Mouse (Mus musculus) right cerebral cortex, postnatal 36 days (tissue): ENCODE data around the gene Robo3.

Experiments
- DNase-seq, 2 experiments: peaks; one replicate each; pipeline ENCODE4 v3.0.0; 2022; ENCODE audit warnings: low spot score in 2 of 2, mixed read lengths in 1 of 2

The Robo3 gene

GRCm38 (mm10) chr9:37368860-37369259 lies 64.2 kb downstream of the Robo3 start:
- DNase-seq = no peak

GRCm38 (mm10) chr9:37368081-37368830 lies 64.8 kb downstream of the Robo3 start:
- DNase-seq = no peak

- no peak for DNase-seq
These were observed 65.6 kb downstream of the Robo3 start, which contains the start of gene Hepacam for GRCm38 (mm10) chr9:37367301-37368080. Gene Hepacam, plus strand, starts transcription at chr9:37367351.

- no peak for DNase-seq
These were observed 67.3 kb downstream of the Robo3 start for GRCm38 (mm10) chr9:37365706-37366105.
